Mouse (Mus musculus) liver (tissue): Measurements from ENCODE around the gene Atxn7l3.

ENCODE experiments used
- DNase-seq: peaks from one replicate; pipeline ENCODE4 v3.0.0-alpha.2; 2020; ENCODE audit warnings: mixed read lengths

The Atxn7l3 gene

GRCm38 (mm10) chr11:102318576-102319409 lies 22.4 kb upstream of the Atxn7l3 start:
- peak; percentile 76 for DNase-seq

- DNase-seq = peak; percentile 80
These were observed 21.6 kb upstream of the Atxn7l3 start for GRCm38 (mm10) chr11:102317901-102318575.

- DNase-seq = peak; percentile 79
These were observed 21.0 kb upstream of the Atxn7l3 start for GRCm38 (mm10) chr11:102317298-102317900.

- peak; percentile 96 for DNase-seq
These were observed 20.3 kb upstream of the Atxn7l3 start for GRCm38 (mm10) chr11:102316572-102317297.

GRCm38 (mm10) chr11:102315690-102316571 lies 19.5 kb upstream of the Atxn7l3 start:
- DNase-seq = no peak

- no peak for DNase-seq
These were observed 17.9 kb upstream of the Atxn7l3 start for GRCm38 (mm10) chr11:102314321-102314720.

GRCm38 (mm10) chr11:102312586-102312985 lies 16.2 kb upstream of the Atxn7l3 start:
- no peak for DNase-seq

- DNase-seq = no peak
These were observed 15.5 kb upstream of the Atxn7l3 start for GRCm38 (mm10) chr11:102311966-102312365.

- peak; percentile 41 for DNase-seq
These were observed 14.6 kb upstream of the Atxn7l3 start for GRCm38 (mm10) chr11:102310768-102311695.

GRCm38 (mm10) chr11:102309821-102310617 lies 13.6 kb upstream of the Atxn7l3 start:
- DNase-seq = no peak

- DNase-seq = peak; percentile 99
These were observed 12.5 kb upstream of the Atxn7l3 start for GRCm38 (mm10) chr11:102308979-102309378.

GRCm38 (mm10) chr11:102308104-102308503 lies 11.7 kb upstream of the Atxn7l3 start:
- no peak for DNase-seq

- DNase-seq = no peak
These were observed 8.9 kb upstream of the Atxn7l3 start for GRCm38 (mm10) chr11:102305359-102305758.

- no peak for DNase-seq
These were observed 7.7 kb upstream of the Atxn7l3 start for GRCm38 (mm10) chr11:102304141-102304540.

- peak; percentile 82 for DNase-seq
These were observed 3.4 kb upstream of the Atxn7l3 start for GRCm38 (mm10) chr11:102299839-102300238.

- DNase-seq = no peak
These were observed 1.4 kb upstream of the Atxn7l3 start for GRCm38 (mm10) chr11:102297577-102298556.

GRCm38 (mm10) chr11:102295598-102296471 lies 596 bp downstream of the Atxn7l3 start:
- peak; percentile 82 for DNase-seq
